Mouse (Mus musculus): ENCODE measurements around the gene Smok2b.
"Not testable (repeated sequence)": the region's sequence is repeated elsewhere in the genome, so short reads cannot be mapped to it uniquely, and the experiment has no call there.

The Smok2b gene

GRCm38 (mm10) chr17:13240807-13241727 is 11.0 kb downstream of the Smok2b start:
- DNase-seq (ENCODE audit: low read depth, low spot score) = not testable (repeated sequence)

GRCm38 (mm10) chr17:13254786-13255185 is 24.7 kb downstream of the Smok2b start:
- DNase-seq (ENCODE audit: low read depth, low spot score) = not testable (repeated sequence)

Measured in brain, embryonic 18.5 days (tissue).